Mouse (Mus musculus) limb, embryonic 11.5 days (tissue): ENCODE results near the gene Nhlrc1. TPM values are rescaled to one million over a fixed set of nuclear protein-coding genes. Genes with fewer than 3 reads are reported as not detected.
A peak's percentile ranks its signal among the peaks of the same experiment; 100 is the strongest.

Experiments
- ATAC-seq: fragments of 200-750 bp; cut with Nextera tagmentation; 2 replicates; pipeline ENCODE4 v1.8.0; 2017; ENCODE audit warnings: low read depth; ENCODE audit not compliant: insufficient number of reproducible peaks, low FRiP score, low TSS enrichment
- DNase-seq: peaks from one replicate; pipeline ENCODE4 v3.0.0-alpha.2; 2015; ENCODE audit warnings: low spot score
- H3K27ac ChIP-seq: fragments of 300-500 bp; sonication (generic); replicated peaks from 2 replicates; pipeline ENCODE4 v1.5.1; 2014; ENCODE audit warnings: low read depth, mild to moderate bottlenecking, low read length
- H3K27me3 ChIP-seq: fragments of 300-500 bp; sonication (generic); 2 replicates; pipeline ENCODE4 v1.6.1; 2014; ENCODE audit warnings: mild to moderate bottlenecking, low read length, mixed read lengths; ENCODE audit not compliant: control insufficient read depth, insufficient read depth
- H3K36me3 ChIP-seq: fragments of 300-500 bp; sonication (generic); 2 replicates; pipeline ENCODE4 v1.6.1; 2014; ENCODE audit warnings: mild to moderate bottlenecking, low read length, moderate library complexity, mixed read lengths; ENCODE audit not compliant: control insufficient read depth, insufficient read depth
- H3K4me1 ChIP-seq: fragments of 300-500 bp; sonication (generic); 2 replicates; pipeline ENCODE4 v1.6.1; 2014; ENCODE audit warnings: low read length, mixed read lengths; ENCODE audit not compliant: control insufficient read depth, insufficient read depth
- H3K4me2 ChIP-seq: fragments of 300-500 bp; sonication (generic); 2 replicates; pipeline ENCODE4 v1.6.1; 2014; ENCODE audit warnings: low read depth, mild to moderate bottlenecking, moderate library complexity; ENCODE audit not compliant: severe bottlenecking
- H3K4me3 ChIP-seq: fragments of 300-500 bp; sonication (generic); 2 replicates; pipeline ENCODE4 v1.5.1; 2014; ENCODE audit warnings: low read depth, low read length
- H3K9ac ChIP-seq: fragments of 300-500 bp; sonication (generic); 2 replicates; pipeline ENCODE4 v1.6.1; 2014; ENCODE audit warnings: mild to moderate bottlenecking, low read length
- H3K9me3 ChIP-seq: fragments of 300-500 bp; sonication (generic); 2 replicates; pipeline ENCODE4 v1.6.1; 2016; ENCODE audit warnings: low read length; ENCODE audit not compliant: control insufficient read depth
- WGBS: fragments of 180-500 bp; shearing (Covaris S2); extraction: QIAGEN DNeasy Blood & Tissue Kit; methylation state at CpG from one replicate; pipeline ENCODE4 v1.1.7; 2014; 5-methylcytosine and 5-hydroxymethylcytosine counted together
- polyA plus RNA-seq: library from polyadenylated mRNA; unstranded; fragments of >200 nt; fragmentation: Nextera tagmentation; extraction: Ambion mirVana; gene quantifications from 2 replicates; pipeline ENCODE4 v1.2.1, GENCODE M21; 2014

Nhlrc1 gene
- polyA plus RNA-seq, 1 experiment from 2014 or later = 3.1 TPM

GRCm38 (mm10) chr13:47044617-47044947, 29.9 kb upstream of the Nhlrc1 start, which contains the start of gene Tpmt:
TSS of gene Tpmt (minus strand) at chr13:47044737.
- ATAC-seq (no peak), DNase-seq (no peak)
- Histone ChIP-seq H3K27ac (no peak within 1 kb of the TSS), H3K4me3 (peak within 1 kb of the TSS; percentile 71), H3K9ac (peak within 1 kb of the TSS; percentile 69), H3K36me3 (no peaks in the 10 kb centered on the region; the same call in 1 of the 2 replicates), H3K4me2 (peak within 1 kb of the TSS; percentile 96), H3K27me3 (no peaks in the 10 kb centered on the region), H3K4me1 (no peaks in the 10 kb centered on the region; the same call in 1 of the 2 replicates), H3K9me3 (no peaks in the 10 kb centered on the region)
- WGBS = 12% methylated on average over 10 of the region's 10 CpGs

GRCm38 (mm10) chr13:47043833-47044616, 29.4 kb upstream of the Nhlrc1 start:
- Histone ChIP-seq H3K27ac (no peak overlapping the region), H3K36me3 (no peaks in the 10 kb centered on the region), H3K4me3 (peak overlapping the region; percentile 71), H3K27me3 (no peaks in the 10 kb centered on the region), H3K4me2 (peak overlapping the region; percentile 96), H3K9me3 (no peaks in the 10 kb centered on the region), H3K9ac (peak overlapping the region; percentile 69), H3K4me1 (no peaks in the 10 kb centered on the region; the same call in 1 of the 2 replicates)
- peak; percentile 51 for DNase-seq
- WGBS = 1% methylated on average over 45 of the region's 45 CpGs
- peak; percentile 31; the same call in 1 of the 2 replicates for ATAC-seq

GRCm38 (mm10) chr13:47043030-47043680, 28.5 kb upstream of the Nhlrc1 start, which contains the start of gene Kdm1b:
TSS of gene Kdm1b (plus strand) at chr13:47043499.
- Histone ChIP-seq H3K4me3 (peak within 1 kb of the TSS; percentile 71), H3K4me2 (peak within 1 kb of the TSS; percentile 96), H3K27me3 (no peaks in the 10 kb centered on the region), H3K9ac (peak within 1 kb of the TSS; percentile 69), H3K4me1 (no peaks in the 10 kb centered on the region; the same call in 1 of the 2 replicates), H3K36me3 (no peaks in the 10 kb centered on the region), H3K27ac (no peak within 1 kb of the TSS; the same call in 1 of the 2 replicates), H3K9me3 (no peaks in the 10 kb centered on the region)
- ATAC-seq (peak; percentile 96), DNase-seq (peak; percentile 99)
- under 1% methylated on average over 48 of the region's 48 CpGs for WGBS

- DNase-seq = no peak
- H3K4me1 ChIP-seq = no peaks in the 10 kb centered on the region; the same call in 1 of the 2 replicates
- WGBS = 58% methylated on average over 8 of the region's 8 CpGs
- no peaks in the 10 kb centered on the region for H3K36me3 ChIP-seq
- no peak overlapping the region for H3K27ac ChIP-seq
- ATAC-seq = no peak
- H3K4me2 ChIP-seq = peak overlapping the region; percentile 96; the same call in 1 of the 2 replicates
- H3K9me3 ChIP-seq = no peaks in the 10 kb centered on the region
- no peak overlapping the region for H3K4me3 ChIP-seq
- no peak overlapping the region for H3K9ac ChIP-seq
- H3K27me3 ChIP-seq = no peaks in the 10 kb centered on the region
Measured at GRCm38 (mm10) chr13:47042024-47042633, 27.5 kb upstream of the Nhlrc1 start.

GRCm38 (mm10) chr13:47040061-47040460, 25.4 kb upstream of the Nhlrc1 start:
- Histone ChIP-seq H3K27ac (no peak overlapping the region), H3K27me3 (no peaks in the 10 kb centered on the region), H3K4me2 (no peak overlapping the region), H3K4me1 (no peaks in the 10 kb centered on the region; the same call in 1 of the 2 replicates), H3K36me3 (no peaks in the 10 kb centered on the region), H3K4me3 (no peak overlapping the region), H3K9me3 (no peaks in the 10 kb centered on the region), H3K9ac (no peak overlapping the region)
- 94% methylated on average over 5 of the region's 5 CpGs for WGBS
- ATAC-seq (no peak), DNase-seq (no peak)

- ATAC-seq (no peak), DNase-seq (no peak)
- Histone ChIP-seq H3K27me3 (no peaks in the 10 kb centered on the region), H3K27ac (no peak overlapping the region), H3K9me3 (no peaks in the 10 kb centered on the region), H3K9ac (no peak overlapping the region), H3K36me3 (no peaks in the 10 kb centered on the region), H3K4me1 (no peaks in the 10 kb centered on the region), H3K4me2 (no peak overlapping the region), H3K4me3 (no peak overlapping the region)
- 92% methylated on average over 6 of the region's 6 CpGs for whole genome bisulfite sequencing
Measured at GRCm38 (mm10) chr13:47037946-47038345, 23.3 kb upstream of the Nhlrc1 start.

- Histone ChIP-seq H3K9me3 (no peaks in the 10 kb centered on the region), H3K27ac (no peak overlapping the region), H3K36me3 (no peaks in the 10 kb centered on the region), H3K4me2 (no peak overlapping the region), H3K27me3 (no peaks in the 10 kb centered on the region), H3K9ac (no peak overlapping the region), H3K4me1 (no peaks in the 10 kb centered on the region), H3K4me3 (no peak overlapping the region)
- WGBS = 86% methylated on average over 4 of the region's 4 CpGs
- ATAC-seq (no peak), DNase-seq (no peak)
Measured at GRCm38 (mm10) chr13:47033602-47034001, 19.0 kb upstream of the Nhlrc1 start.

GRCm38 (mm10) chr13:47030376-47031107, 15.9 kb upstream of the Nhlrc1 start:
- ATAC-seq = no peak
- WGBS = 85% methylated on average over 17 of the region's 17 CpGs

More at GRCm38 (mm10) chr13:47030376-47031107, 15.9 kb upstream of the Nhlrc1 start:
- H3K27me3 ChIP-seq = no peaks in the 10 kb centered on the region
- DNase-seq = no peak
- no peak overlapping the region for H3K27ac ChIP-seq
- no peaks in the 10 kb centered on the region for H3K36me3 ChIP-seq
- no peaks in the 10 kb centered on the region for H3K4me1 ChIP-seq
- H3K4me2 ChIP-seq = no peak overlapping the region
- H3K9ac ChIP-seq = no peak overlapping the region
- no peaks in the 10 kb centered on the region for H3K9me3 ChIP-seq
- no peak overlapping the region for H3K4me3 ChIP-seq
